Mouse (Mus musculus): ENCODE data around the gene Lyrm7. TPM values are rescaled to one million over a fixed set of nuclear protein-coding genes. Genes with fewer than 3 reads are reported as not detected.
"Not testable (repeated sequence)": the region's sequence is repeated elsewhere in the genome, so short reads cannot be mapped to it uniquely, and the experiment has no call there.

Gene Lyrm7
- total RNA-seq (2021) = 10 to 100 TPM; 28.0 to 29.4 TPM
- long read RNA-seq, experiment 1, transcript Lyrm7-205 (5 exons, 3,431 nt) = major isoform, 18 of 24 reads
- long read RNA-seq, experiment 1, partial matches to known transcripts = 2 of 24 reads
- long read RNA-seq, experiment 1, other reads (novel, unspliced or antisense) = 4 of 24 reads
- long read RNA-seq, experiment 2, transcript Lyrm7-205 (5 exons, 3,431 nt) = major isoform, 16 of 26 reads
- long read RNA-seq, experiment 2, partial matches to known transcripts = 0 of 26 reads
- long read RNA-seq, experiment 2, other reads (novel, unspliced or antisense) = 10 of 26 reads

DNA sequence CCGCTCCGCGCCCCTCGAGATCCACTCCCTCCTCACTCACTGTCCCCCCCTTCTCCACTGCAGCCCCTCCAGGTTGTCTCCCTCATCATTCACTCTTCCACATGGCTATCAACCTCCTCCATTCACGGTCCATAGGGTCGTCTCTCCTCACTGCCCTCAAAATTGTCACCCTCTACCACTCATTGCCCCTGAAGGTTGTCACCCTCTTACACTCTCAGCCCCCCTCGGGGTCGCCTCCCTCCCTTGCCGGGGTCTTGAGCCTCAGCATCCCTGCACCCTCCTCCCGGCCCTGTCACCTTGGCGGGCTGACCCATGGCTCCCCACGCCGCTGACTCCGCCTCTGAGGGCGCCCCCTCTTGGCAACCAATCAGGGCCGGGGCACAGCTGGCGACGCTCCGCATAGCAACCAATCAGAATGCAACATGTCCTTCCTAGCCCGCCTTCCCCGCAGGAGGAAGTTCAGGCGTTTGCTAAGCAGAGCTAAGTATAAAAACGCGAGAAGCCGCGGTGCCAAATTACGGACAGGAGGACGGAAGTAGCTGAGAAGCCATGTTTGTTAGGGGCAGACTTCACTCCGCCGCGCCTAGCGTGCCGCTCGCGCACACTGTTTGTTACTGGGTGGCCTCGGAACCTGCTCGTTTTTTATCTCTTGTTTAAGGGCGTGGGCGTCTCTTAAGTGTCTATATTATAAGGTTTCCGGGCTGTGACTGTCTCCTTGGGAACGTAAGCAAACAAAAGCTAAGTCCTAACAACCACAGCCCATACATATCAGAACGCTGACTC is at the start of gene Lyrm7:
TSS of gene Lyrm7 (minus strand) at position 661 of the 783 bp plus-strand sequence.
- intact Hi-C loops (cut with DNase I) = loop anchor here (1.0 to 10.0 kb wide), 4 partner anchors 58 to 296 kb away; partner anchors contain the start of gene Cdc42se2
- DNase-seq = peak; percentile 95 to 96

DNA sequence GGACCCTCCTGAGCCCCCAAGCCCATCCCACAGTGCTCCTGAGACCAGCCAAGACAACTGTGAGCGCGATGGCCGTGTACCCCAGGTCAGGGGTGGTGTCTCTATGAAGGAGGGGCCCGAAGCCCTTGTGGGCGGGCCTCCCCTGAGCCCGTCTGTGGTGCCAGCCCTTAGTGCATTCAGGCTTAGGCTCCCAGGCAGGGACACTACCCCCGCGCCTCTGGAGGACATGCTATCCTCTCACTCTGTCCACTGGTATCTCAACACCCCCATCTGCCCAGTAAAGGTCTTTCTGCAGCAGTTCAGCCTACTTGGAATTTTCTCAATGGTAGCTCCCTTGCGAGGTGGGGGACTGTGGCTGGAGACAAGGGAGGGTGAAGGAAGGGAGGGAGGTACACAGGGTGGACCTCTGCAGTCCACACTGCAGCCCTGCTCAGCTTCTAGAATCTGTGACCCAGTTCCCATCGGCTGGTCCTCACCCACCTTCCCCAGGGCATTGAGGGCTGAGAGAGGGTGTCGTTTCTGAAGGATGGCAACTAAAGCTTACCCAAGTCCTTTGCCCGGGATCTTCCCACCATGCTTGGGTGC is 49.5 kb upstream of the Lyrm7 start:
- DNase-seq = no peak
- intact Hi-C loops (cut with DNase I) = no loop called here

DNA sequence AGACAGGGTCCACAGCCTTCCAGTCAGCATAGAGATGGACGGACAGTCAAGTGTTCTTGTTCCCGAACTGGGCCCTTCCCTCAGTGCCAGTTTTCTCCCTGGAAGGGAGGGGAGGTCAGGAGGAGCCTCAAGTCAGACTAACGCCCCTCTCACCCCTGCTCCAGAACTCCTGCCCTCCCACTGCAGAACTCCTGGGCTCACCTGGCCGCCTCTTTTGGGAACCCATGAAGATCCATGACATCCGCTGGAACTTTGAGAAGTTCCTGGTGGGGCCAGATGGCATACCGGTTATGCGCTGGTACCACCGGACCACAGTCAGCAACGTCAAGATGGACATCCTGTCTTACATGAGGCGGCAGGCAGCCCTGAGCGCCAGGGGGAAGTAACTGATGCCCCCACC is 48.6 kb upstream of the Lyrm7 start:
- intact Hi-C loops (cut with DNase I) = no loop called here
- no peak for DNase-seq

DNA sequence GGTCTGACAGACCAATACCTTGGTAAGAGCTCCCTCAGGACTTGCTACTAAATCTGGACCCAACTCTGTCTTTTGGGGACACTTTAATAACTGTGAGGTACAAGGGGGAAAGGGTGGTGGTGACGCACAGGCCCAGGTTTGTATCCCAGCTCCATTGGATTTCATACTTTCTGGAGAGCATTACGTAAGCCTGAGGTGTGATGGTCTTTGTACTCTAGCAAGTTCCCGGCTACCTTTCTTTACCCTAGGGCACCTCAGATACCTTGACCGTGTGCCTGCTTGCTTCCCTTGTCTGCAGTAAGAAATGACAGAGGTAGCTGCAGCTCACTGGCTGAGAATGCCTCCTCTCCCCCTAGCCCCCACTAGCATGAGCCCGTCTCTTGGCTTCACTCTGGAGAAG is 46.5 kb upstream of the Lyrm7 start:
- intact Hi-C loops (cut with DNase I) = no loop called here
- no peak for DNase-seq

DNA sequence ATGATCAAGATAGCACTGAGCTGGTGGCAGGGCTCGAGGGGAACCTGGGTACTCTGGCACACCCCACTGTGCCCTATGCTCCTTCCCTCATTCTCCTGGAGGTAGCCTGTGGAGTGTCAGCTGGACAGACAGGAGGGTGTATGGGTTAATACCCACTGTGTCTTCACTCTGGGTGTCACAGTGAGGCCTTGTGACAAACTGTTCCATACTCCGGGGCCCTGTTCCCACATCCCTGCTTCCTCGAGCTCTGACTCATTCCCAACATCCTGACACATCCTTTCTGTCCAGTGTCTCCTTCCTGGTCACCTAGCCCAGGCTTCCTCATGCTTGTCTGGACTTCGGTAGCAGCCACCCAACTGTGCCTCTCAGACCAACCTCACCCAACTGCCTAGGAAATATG is 45.8 kb upstream of the Lyrm7 start:
- intact Hi-C loops (cut with DNase I) = no loop called here
- no peak for DNase-seq

DNA sequence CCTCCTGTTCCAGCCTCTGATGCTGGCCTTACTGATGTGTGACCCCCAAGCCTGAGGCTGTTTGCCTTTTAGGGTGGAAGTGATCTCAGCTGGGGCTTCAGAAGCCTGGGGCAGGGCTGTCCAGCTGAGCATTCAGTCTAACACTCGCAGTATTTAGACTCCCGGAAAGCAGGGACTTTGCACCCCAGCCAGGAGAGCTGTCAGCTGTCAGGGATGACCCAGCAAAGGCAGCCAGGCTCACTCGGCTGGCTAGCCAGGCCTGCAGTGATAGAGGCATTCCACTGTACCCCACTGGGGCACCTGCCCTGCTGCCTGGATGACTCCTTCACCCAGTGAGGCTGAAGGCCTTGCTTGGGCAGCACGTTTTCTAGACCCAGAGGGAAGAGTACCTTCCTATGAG is 45.2 kb upstream of the Lyrm7 start:
- peak; percentile 37 to 55 for DNase-seq
- intact Hi-C loops (cut with DNase I) = no loop called here

DNA sequence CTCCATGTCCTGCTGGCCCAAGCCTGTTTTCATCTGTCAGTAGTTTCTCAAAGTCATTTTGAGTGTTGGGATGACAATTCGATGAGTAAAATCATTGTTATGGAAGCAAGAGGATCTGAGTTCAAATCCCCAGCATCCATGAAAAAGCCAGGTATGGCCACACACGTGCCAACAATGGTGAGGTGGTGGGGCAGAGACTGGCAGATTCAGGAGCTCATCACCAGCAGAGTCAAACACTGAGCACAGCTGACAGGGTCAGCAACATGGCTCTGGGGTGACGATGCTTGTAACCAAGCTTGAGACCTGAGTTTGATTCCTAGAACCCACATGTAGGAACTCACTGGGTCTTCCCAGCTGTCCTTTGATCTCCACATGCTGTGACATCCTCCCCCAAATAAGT is 44.4 kb upstream of the Lyrm7 start:
- intact Hi-C loops (cut with DNase I) = no loop called here
- DNase-seq = no peak

DNA sequence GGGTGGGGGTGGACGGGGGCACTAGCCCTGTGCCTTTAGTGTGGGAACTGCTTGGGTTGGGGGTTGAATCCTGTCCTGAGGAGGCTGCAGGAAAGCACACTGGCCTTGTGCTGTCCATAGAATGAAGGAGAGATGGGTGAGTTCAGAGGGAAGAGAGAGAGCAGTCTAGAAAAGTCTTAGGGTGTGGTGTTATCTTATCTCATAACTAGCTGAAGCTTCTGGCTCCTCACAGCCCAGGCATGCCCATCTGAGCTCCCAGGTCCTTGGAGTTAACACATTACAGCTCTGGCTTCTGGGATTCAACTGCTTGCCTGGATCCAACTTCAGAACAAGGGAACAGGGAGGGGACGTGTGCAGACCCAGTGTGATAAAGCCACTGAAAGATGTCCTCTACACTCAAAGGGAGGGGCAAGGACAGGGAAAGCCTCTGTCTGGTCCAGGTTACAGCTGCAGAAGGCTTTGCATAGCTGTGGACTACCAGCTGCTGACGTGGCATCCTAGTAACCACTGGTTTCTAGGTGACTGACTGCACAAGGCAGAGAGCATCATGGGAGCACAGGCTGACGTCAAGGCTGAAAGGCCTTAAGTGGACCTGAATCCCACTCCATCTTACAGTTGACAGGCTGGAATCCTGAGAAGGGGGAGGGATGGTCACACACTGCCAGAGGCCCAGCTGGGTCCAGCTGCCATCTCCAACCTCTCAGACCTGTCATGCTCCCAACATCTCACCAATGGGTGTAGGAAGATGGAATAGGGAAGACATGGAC is 43.4 kb upstream of the Lyrm7 start:
- DNase-seq = peak; percentile 67 to 72
- intact Hi-C loops (cut with DNase I) = no loop called here

DNA sequence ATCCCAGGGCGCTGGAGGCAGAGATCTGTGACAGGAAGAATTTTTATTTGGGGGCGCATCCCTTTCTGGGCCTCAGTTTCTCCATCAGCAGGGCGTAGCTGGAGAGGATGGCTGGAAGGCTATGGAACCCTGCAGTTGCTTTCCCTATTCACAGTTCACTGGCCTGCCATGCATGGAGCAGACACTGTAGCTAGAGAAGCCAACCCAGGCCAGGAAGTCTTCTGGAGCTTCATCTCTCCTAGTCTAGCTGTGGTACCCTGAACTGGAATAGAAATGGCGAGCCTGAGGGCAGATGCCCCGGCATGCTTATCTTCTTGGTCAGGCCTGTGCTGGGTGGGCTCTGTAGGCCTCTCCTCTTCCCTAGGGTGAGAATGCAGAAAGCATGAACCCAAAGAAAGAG is 42.6 kb upstream of the Lyrm7 start:
- intact Hi-C loops (cut with DNase I) = no loop called here
- no peak for DNase-seq

DNA sequence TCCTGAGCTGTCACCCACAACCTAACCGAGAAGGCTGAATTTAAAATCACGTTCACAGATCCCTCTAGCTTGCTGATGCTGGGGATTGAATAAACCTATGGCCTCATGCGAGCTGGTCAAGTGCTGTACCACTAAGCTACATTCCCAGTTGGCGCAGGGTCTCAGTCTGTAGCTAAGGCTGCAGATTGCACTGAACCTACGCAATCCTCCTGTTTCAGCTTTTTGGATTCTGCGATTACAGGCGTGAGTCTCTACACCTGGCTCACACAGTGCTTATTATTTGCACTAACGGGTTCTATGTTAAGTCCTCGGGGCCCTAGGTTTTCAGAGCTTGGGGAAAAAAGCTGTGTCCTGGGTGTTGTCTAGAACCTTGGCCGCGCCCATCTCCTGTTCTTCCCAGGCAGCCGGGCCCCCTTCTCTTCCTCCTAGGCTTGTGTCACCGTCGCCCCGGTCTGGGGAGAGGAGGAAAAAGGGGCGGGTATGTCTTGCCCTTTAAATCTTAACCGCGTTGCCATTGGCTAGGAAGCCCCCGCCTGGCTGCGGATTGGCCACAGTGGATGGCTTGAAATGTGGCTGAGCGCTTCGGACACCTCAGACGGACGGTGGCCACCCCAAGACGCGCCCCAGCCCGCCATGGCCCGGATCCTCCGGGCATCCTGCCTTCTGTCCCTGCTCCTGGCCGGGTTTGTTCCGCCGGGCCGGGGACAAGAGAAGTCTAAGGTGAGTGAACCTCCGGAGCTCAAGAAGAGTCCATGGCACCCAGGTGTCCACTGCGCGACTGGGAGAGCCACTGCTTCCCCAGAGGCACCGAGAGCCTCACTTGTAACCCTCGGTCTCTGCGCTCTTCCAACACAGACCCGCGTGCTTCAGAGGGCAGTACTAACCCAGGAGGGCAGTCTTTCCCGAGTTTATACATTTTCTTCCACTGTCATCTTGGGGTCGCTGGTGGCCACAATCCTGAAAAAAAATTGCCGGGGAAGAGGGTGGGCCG is 41.9 kb upstream of the Lyrm7 start, which contains the start of gene Gpx3:
TSS of gene Gpx3 (plus strand) at position 121 of the 991 bp plus-strand sequence.
- DNase-seq = peak; percentile 83
- intact Hi-C loops (cut with DNase I) = no loop called here

DNA sequence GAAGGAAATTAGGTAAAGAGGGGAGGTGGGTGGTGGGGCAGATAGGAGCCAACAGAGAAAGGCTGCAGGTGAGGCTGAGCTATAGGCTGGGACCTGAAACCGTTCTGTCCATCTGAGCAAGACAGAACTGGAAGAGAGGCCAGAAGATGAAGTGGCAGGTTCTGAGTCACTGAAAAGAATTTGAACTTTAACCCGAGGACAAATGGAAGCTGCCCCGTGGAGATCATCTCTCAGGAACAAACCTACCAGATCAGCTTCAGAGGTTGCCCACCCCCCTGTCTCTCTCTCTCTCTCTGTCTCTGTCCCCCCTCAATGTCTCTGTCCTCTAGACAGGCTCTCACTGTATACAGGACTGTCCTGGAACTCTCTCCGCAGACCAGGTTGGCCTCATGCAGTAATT is 38.9 kb upstream of the Lyrm7 start:
- intact Hi-C loops (cut with DNase I) = no loop called here

DNA sequence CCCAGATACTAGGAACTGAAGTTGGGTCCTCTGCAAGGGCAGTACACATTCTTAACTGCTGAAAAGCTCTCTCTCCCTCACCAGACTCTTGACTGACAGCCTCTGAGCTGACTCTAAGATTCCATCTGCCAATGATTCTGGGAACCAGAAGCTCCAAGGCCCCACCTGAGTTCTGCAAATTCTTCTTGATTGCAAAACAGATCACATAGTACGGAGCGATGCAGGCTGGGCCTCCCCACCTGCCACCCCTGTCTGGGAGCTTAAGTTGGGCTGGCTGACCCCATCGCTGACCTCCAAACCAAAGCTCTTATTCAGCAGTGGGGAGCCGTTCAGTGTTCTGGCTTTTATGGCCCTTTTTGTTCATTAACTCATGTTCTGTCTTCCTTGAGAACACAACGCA is 36.8 kb upstream of the Lyrm7 start:
- intact Hi-C loops (cut with DNase I) = no loop called here
- no peak for DNase-seq

More for the DNA sequence above, 38.9 kb upstream of the Lyrm7 start:
- DNase-seq = no peak

DNA sequence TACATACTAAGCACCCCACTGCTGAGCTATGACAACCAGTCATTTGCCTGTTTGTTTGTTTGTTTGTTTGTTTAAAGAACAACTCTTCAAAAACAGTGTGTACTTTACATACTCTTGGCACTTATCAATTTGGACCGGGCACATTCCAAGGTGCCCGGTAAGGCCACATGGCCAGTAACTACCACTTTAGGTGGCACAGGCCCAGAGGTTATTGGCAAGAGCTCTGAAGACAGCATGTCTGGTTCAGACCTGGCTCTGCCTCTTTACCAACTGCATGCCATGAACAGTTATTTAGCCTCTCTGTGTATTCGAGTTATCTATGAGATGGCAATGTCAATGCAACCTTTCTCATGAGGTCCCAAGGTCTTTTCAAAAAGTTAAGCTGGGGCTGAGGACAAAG is 35.9 kb upstream of the Lyrm7 start:
- intact Hi-C loops (cut with DNase I) = not testable (repeated sequence)
- peak in 1 of 2 experiments; percentile 48 for DNase-seq

DNA sequence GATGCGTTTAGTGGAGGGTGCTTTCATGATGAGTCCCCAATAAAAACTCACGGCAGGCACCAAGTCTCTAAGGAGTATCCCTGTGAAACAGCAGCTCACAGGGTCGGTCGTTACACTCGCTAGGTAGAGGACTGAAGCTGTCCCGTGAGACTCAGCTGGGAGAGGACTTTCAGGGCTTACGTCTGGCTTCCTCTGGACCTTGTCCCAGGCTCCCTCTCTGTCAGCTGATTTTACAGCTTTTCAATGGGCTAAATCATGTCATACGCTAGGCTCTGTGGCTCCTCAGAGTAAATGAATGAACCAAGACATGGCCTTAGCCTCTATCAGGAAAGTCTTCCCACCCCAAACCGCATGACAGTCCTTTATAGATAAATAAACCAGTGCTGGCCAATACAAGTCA is 33.9 kb upstream of the Lyrm7 start:
- DNase-seq = no peak
- intact Hi-C loops (cut with DNase I) = no loop called here

DNA sequence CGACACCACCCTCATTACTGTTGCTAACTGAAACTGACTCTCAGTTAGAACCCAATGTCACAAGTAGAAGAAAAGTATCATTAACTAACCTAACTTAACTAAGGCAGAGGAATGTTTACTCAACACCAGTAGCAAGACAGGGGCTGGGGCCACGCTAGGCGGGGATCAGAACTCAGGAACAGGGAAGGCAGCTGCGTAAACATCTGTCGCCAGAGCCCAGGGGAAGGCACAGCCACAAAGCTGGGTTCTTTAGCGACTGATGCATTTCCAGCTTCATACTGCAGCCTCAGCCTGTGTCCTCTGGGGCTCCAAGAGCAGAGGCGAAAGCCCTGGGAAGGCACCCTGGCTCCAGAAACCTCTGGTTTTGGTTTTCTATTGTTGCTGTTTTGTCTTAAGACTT is 31.4 kb upstream of the Lyrm7 start:
- intact Hi-C loops (cut with DNase I) = no loop called here
- no peak for DNase-seq

DNA sequence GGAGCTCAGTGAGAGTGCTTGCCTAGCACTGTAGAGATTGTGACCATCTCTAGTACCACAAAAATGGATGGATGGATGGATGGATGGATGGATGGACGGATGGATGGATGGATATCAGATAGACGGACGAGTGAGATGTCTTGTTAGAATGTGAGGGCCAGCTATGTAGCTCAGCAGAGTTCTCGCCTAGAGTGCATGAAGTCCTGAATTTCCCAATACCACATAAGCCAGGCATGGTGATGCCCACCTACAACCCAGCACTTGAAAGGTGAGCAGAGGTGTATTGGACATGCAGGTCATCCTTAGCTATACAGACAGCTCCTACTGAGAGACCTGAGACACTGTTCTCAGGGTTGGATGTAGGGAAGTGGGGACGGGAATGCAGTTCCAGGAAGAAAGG is 30.6 kb upstream of the Lyrm7 start:
- intact Hi-C loops (cut with DNase I) = no loop called here
- no peak for DNase-seq

DNA sequence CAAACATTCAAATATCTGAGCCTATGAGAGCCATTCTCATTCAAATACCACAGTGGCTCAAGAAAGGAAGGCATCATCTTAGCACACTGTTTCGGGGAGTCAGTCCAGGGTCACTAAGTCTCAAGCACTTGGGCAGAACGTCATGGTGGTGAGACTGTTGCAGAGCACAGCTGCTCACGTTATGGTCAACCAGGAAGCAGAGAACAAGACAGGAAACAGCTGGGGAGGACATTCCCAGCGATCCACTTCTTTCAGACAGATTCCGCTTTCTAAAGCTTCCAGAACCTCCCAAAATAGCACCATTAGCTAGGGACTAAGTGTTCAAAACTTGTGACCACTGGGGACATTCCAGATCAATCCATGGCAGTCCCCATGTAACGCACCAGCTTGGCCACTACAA is 27.2 kb upstream of the Lyrm7 start:
- intact Hi-C loops (cut with DNase I) = no loop called here
- no peak for DNase-seq

DNA sequence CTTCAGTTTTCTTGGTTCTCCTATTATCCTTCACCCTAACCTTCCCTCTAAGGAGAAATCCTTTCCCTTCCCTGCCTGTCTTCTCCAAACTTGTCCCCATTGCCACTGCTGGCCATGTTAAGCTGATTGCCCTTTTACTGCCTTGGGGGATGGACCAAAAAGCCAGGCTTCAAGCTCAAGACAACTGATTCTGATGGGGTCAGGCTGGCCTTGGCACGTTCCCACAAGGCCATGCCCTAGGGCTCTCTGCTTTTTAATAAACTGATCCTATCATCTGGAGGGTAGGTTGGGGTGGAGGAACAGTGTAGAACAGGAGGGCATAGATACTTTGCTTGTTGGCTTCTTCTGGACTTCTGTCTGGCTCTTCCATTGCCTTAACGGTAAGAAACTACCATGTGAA is 24.7 kb upstream of the Lyrm7 start:
- intact Hi-C loops (cut with DNase I) = no loop called here
- DNase-seq = no peak

DNA sequence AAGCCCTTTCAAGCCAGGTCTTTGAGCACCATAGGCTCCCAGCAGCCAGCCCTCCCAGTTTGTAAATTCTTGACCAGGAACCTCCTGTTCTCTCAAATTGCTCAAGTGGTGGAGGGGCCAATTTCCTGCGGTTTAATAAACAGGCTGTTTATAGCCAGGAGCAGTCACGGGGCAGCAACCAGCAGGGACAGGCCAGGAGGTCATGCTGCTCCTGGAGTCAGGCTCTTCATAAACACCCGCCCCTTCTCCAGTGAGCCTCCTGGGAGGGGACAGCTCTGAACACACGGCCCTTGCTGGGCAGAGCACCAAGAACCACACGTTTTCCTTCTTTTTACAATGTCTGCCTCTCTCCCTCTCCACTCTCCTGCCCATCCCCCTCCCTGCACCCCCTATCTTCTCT is 24.2 kb upstream of the Lyrm7 start:
- intact Hi-C loops (cut with DNase I) = no loop called here
- DNase-seq = peak; percentile 60 to 70
